Mouse (Mus musculus) liver, embryonic 14.5 days (tissue): ENCODE measurements at regions not wholly inside any gene's neighbourhood (a gene's known extent, or its start where the extent isn't known, plus 50 kb on each side); places are given as distances from the start of the nearest gene placed in this dataset.

Experiments used
- CTCF ChIP-seq: IDR thresholded peaks from 2 replicates; pipeline ENCODE4 v1.5.1; 2016; ENCODE audit warnings: antibody characterized with exemption, low read depth, control low read depth
- EP300 ChIP-seq: IDR thresholded peaks from 2 replicates; pipeline ENCODE4 v1.6.1; 2016; ENCODE audit warnings: antibody characterized with exemption, low read depth

- TF ChIP-seq EP300: no peak
- TF ChIP-seq CTCF: no peak
Measured at GRCm38 (mm10) chr5:4500599-4500998, 257.2 kb downstream of the Fzd1 start.
